Mouse (Mus musculus): ENCODE data around the gene Rdh16f1. TPM values are rescaled to one million over a fixed set of nuclear protein-coding genes. Genes with fewer than 3 reads are reported as not detected.
"Not testable (repeated sequence)": the region's sequence is repeated elsewhere in the genome, so short reads cannot be mapped to it uniquely, and the experiment has no call there.

Gene Rdh16f1
- polyA plus RNA-seq, 1 experiment from 2014 or later = not detected

DNA sequence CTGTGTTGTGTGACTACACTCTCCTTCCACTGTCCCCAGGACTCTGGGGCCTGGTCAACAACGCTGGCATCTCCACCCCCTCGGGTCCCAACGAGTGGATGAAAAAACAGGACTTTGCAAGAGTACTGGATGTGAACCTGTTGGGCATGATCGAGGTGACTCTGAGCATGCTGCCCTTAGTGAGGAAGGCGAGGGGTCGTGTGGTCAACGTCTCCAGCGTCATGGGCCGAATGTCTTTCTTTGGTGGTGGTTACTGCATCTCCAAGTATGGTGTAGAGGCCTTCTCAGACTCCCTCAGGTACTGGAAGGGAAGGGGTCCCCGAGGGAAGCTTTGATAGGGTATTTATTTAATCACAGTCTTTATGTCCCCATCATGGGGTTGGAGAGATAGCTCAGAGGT lies 3.3 kb downstream of the Rdh16f1 start:
- WGBS = 91% methylated on average over 10 of the region's 10 CpGs
- not testable (repeated sequence) for H3K9ac ChIP-seq; H3K9me3 ChIP-seq (ENCODE audit: control insufficient read depth, low read length); H3K4me2 ChIP-seq (replicated peaks); H3K4me1 ChIP-seq (replicated peaks; ENCODE audit: control insufficient read depth, insufficient read depth, low read length); H3K27ac ChIP-seq; H3K4me3 ChIP-seq (replicated peaks; ENCODE audit: low read length); ATAC-seq (ENCODE audit: low FRiP score); H3K36me3 ChIP-seq (replicated peaks; ENCODE audit: control insufficient read depth, insufficient read depth); H3K27me3 ChIP-seq (ENCODE audit: control insufficient read depth, insufficient read depth, low read length); DNase-seq (ENCODE audit: low spot score)

DNA sequence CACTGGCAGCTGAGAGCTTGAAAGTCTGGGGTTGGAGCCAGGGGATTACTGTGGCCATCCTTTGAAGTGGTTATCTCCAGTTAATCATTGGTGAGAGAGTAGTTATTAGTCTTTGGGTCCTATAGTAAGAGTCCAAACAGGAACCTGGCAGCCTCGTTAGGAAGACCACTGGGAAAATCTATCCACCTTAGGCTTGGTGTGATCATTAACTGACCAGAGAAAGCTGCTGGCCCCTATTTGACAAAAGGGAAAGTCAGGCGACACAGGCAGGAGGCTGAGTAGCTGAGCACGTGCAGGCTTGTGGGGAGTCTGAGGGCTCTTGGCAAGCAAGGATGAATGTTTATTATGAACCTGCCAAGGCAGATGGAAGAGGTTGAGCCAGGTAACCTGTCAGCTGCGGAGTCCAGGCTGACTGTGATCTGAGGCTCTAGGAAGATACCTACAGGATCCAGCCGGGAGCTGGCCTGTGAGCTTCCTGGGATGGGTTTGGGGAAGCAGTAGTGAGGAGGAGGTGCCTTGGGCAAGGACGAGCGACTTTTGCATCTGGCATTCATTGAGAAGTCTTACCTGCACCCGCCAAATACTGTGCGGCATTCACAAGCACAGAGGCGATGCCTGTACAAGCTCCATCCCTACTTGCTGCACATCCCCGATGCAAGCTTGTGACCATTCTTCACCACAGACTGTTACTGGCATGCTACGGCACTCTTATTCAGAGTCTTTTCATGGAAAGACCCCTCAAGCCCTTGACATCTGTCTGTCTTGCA lies 4.5 kb downstream of the Rdh16f1 start:
- H3K9ac ChIP-seq = no peak overlapping the region
- H3K27ac ChIP-seq = no peak overlapping the region
- no peak overlapping the region for H3K4me3 ChIP-seq (replicated peaks; ENCODE audit: low read length)
- WGBS = 66% methylated on average over 12 of the region's 12 CpGs
- DNase-seq (ENCODE audit: low spot score) = no peak
- no peaks in the 10 kb centered on the region for H3K36me3 ChIP-seq (replicated peaks; ENCODE audit: control insufficient read depth, insufficient read depth)
- no peaks in the 10 kb centered on the region for H3K27me3 ChIP-seq (ENCODE audit: control insufficient read depth, insufficient read depth, low read length)
- H3K4me1 ChIP-seq (replicated peaks; ENCODE audit: control insufficient read depth, insufficient read depth, low read length) = no peaks in the 10 kb centered on the region
- ATAC-seq (ENCODE audit: low FRiP score) = no peak
- H3K9me3 ChIP-seq (ENCODE audit: control insufficient read depth, low read length) = no peaks in the 10 kb centered on the region
- H3K4me2 ChIP-seq (replicated peaks) = no peak overlapping the region

DNA sequence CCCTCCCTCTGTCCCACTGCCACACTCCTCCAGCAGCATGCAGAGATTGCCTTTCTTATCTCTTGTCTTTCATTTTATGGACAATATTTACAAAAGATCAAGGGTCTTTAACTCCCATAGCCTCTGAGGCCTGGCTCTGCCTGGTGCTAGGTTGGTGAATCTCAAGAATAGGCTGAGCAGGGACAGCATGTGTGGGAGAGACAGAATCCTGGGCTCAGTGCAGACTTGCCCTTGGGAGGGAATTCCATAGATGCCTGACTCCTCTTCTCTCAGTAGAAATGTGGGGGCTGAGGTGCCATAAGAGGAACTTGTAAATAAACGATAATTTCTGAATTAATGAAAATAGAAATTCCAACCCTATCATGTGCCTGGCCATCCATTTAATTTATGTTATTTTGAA lies 7.0 kb downstream of the Rdh16f1 start:
- H3K4me2 ChIP-seq (replicated peaks) = no peak overlapping the region
- DNase-seq (ENCODE audit: low spot score) = no peak
- no peaks in the 10 kb centered on the region for H3K27me3 ChIP-seq (ENCODE audit: control insufficient read depth, insufficient read depth, low read length)
- no peaks in the 10 kb centered on the region for H3K4me1 ChIP-seq (replicated peaks; ENCODE audit: control insufficient read depth, insufficient read depth, low read length)
- no peaks in the 10 kb centered on the region for H3K36me3 ChIP-seq (replicated peaks; ENCODE audit: control insufficient read depth, insufficient read depth)
- 93% methylated on average over 1 of the region's 1 CpGs for WGBS
- H3K4me3 ChIP-seq (replicated peaks; ENCODE audit: low read length) = no peak overlapping the region
- no peak for ATAC-seq (ENCODE audit: low FRiP score)
- H3K9ac ChIP-seq = no peak overlapping the region
- no peak overlapping the region for H3K27ac ChIP-seq
- no peaks in the 10 kb centered on the region for H3K9me3 ChIP-seq (ENCODE audit: control insufficient read depth, low read length)

- Histone ChIP-seq H3K9ac (no peak within 1 kb of the TSS), H3K27ac (no peak within 1 kb of the TSS), H3K4me1 (replicated peaks; ENCODE audit: control insufficient read depth, insufficient read depth, low read length) (no peaks in the 10 kb centered on the region), H3K9me3 (ENCODE audit: control insufficient read depth, low read length) (no peaks in the 10 kb centered on the region), H3K27me3 (ENCODE audit: control insufficient read depth, insufficient read depth, low read length) (no peaks in the 10 kb centered on the region), H3K4me2 (replicated peaks) (no peak within 1 kb of the TSS), H3K4me3 (replicated peaks; ENCODE audit: low read length) (no peak within 1 kb of the TSS), H3K36me3 (replicated peaks; ENCODE audit: control insufficient read depth, insufficient read depth) (no peaks in the 10 kb centered on the region)
- DNase-seq (ENCODE audit: low spot score) = no peak
- 87% methylated on average over 2 of the region's 2 CpGs for WGBS
- ATAC-seq (ENCODE audit: low FRiP score) = no peak
Observed at GRCm38 (mm10) chr10:127776011-127776410, 16.4 kb downstream of the Rdh16f1 start, which contains the start of gene Rdh9. Rdh9 (plus strand) TSS chr10:127776386.

- not testable (repeated sequence) for H3K9me3 ChIP-seq (ENCODE audit: control insufficient read depth, low read length); H3K9ac ChIP-seq; DNase-seq (ENCODE audit: low spot score); H3K36me3 ChIP-seq (replicated peaks; ENCODE audit: control insufficient read depth, insufficient read depth); H3K4me2 ChIP-seq (replicated peaks); H3K27ac ChIP-seq; H3K4me1 ChIP-seq (replicated peaks; ENCODE audit: control insufficient read depth, insufficient read depth, low read length); ATAC-seq (ENCODE audit: low FRiP score); H3K4me3 ChIP-seq (replicated peaks; ENCODE audit: low read length); H3K27me3 ChIP-seq (ENCODE audit: control insufficient read depth, insufficient read depth, low read length)
- 96% methylated on average over 17 of the region's 17 CpGs for WGBS
Observed at GRCm38 (mm10) chr10:127782321-127782720, 22.7 kb downstream of the Rdh16f1 start.

- not testable (repeated sequence) for H3K9me3 ChIP-seq (ENCODE audit: control insufficient read depth, low read length); H3K4me3 ChIP-seq (replicated peaks; ENCODE audit: low read length); DNase-seq (ENCODE audit: low spot score); H3K9ac ChIP-seq; ATAC-seq (ENCODE audit: low FRiP score); H3K27ac ChIP-seq; H3K27me3 ChIP-seq (ENCODE audit: control insufficient read depth, insufficient read depth, low read length); H3K4me1 ChIP-seq (replicated peaks; ENCODE audit: control insufficient read depth, insufficient read depth, low read length); H3K4me2 ChIP-seq (replicated peaks); H3K36me3 ChIP-seq (replicated peaks; ENCODE audit: control insufficient read depth, insufficient read depth)
- 85% methylated on average over 1 of the region's 1 CpGs for WGBS
Observed at GRCm38 (mm10) chr10:127785411-127785810, 25.8 kb downstream of the Rdh16f1 start.

DNA sequence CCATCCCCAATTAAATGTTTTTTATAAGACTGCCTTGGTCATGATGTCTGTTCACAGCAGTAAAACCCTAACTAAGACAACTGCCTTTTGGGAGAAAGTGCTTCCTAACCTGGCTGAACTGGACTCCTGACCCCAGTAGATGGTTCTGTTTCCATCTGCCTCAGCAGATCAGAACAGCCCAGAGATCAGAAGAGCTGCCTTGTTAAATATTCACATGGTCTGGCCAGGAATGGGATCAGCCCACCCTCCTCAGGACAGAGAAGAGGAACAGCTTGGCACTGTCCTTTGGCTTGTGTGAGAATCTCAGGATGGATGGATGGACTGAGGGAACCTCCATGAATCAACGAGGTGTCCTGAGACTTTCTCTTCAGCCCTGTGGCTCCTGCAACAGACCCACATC lies 39.7 kb downstream of the Rdh16f1 start:
- H3K4me1 ChIP-seq (replicated peaks; ENCODE audit: control insufficient read depth, insufficient read depth, low read length) = no peaks in the 10 kb centered on the region
- no peak overlapping the region for H3K9ac ChIP-seq
- H3K27me3 ChIP-seq (ENCODE audit: control insufficient read depth, insufficient read depth, low read length) = no peaks in the 10 kb centered on the region
- H3K4me3 ChIP-seq (replicated peaks; ENCODE audit: low read length) = no peak overlapping the region
- WGBS = 76% methylated on average over 1 of the region's 1 CpGs
- no peak for DNase-seq (ENCODE audit: low spot score)
- no peaks in the 10 kb centered on the region for H3K36me3 ChIP-seq (replicated peaks; ENCODE audit: control insufficient read depth, insufficient read depth)
- H3K9me3 ChIP-seq (ENCODE audit: control insufficient read depth, low read length) = no peaks in the 10 kb centered on the region
- no peak for ATAC-seq (ENCODE audit: low FRiP score)
- no peak overlapping the region for H3K4me2 ChIP-seq (replicated peaks)
- no peak overlapping the region for H3K27ac ChIP-seq

GRCm38 (mm10) chr10:127800891-127801290 lies 41.3 kb downstream of the Rdh16f1 start, which contains the start of gene Rdh16:
Rdh16 (plus strand) TSS chr10:127801152.
- H3K4me3 ChIP-seq (replicated peaks; ENCODE audit: low read length) = no peak within 1 kb of the TSS
- no peaks in the 10 kb centered on the region for H3K9me3 ChIP-seq (ENCODE audit: control insufficient read depth, low read length)
- no peak within 1 kb of the TSS for H3K27ac ChIP-seq
- DNase-seq (ENCODE audit: low spot score) (no peak), ATAC-seq (ENCODE audit: low FRiP score) (no peak)
- WGBS = 91% methylated on average over 6 of the region's 6 CpGs
- H3K27me3 ChIP-seq (ENCODE audit: control insufficient read depth, insufficient read depth, low read length) = no peaks in the 10 kb centered on the region
- no peaks in the 10 kb centered on the region for H3K4me1 ChIP-seq (replicated peaks; ENCODE audit: control insufficient read depth, insufficient read depth, low read length)
- no peaks in the 10 kb centered on the region for H3K36me3 ChIP-seq (replicated peaks; ENCODE audit: control insufficient read depth, insufficient read depth)
- no peak within 1 kb of the TSS for H3K9ac ChIP-seq
- H3K4me2 ChIP-seq (replicated peaks) = no peak within 1 kb of the TSS

DNA sequence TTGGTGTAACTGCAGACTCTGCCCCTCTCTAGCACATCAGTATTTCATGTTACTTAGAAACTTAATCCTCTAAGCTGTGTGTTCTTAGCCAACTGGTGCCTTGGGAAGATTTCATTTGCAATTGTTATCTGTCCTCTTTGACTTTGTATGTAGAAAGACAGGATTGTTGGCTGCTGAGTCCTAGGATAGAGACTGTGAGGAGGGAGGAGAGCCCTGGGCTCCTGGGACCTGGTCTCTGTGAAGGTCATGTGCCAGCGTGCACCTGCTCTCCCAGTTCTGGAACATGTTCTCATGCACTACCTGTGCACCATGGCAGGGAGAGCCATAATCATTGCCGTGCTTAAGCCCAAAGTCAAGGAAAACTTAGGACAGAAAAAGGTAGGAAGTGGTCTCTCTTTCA lies 42.0 kb downstream of the Rdh16f1 start:
- Histone ChIP-seq H3K4me2 (replicated peaks) (no peak overlapping the region), H3K9me3 (ENCODE audit: control insufficient read depth, low read length) (no peaks in the 10 kb centered on the region), H3K36me3 (replicated peaks; ENCODE audit: control insufficient read depth, insufficient read depth) (no peaks in the 10 kb centered on the region), H3K4me1 (replicated peaks; ENCODE audit: control insufficient read depth, insufficient read depth, low read length) (no peaks in the 10 kb centered on the region), H3K27ac (no peak overlapping the region), H3K27me3 (ENCODE audit: control insufficient read depth, insufficient read depth, low read length) (no peaks in the 10 kb centered on the region), H3K4me3 (replicated peaks; ENCODE audit: low read length) (no peak overlapping the region), H3K9ac (no peak overlapping the region)
- 88% methylated on average over 2 of the region's 2 CpGs for whole genome bisulfite sequencing
- no peak for ATAC-seq (ENCODE audit: low FRiP score)
- no peak for DNase-seq (ENCODE audit: low spot score)

DNA sequence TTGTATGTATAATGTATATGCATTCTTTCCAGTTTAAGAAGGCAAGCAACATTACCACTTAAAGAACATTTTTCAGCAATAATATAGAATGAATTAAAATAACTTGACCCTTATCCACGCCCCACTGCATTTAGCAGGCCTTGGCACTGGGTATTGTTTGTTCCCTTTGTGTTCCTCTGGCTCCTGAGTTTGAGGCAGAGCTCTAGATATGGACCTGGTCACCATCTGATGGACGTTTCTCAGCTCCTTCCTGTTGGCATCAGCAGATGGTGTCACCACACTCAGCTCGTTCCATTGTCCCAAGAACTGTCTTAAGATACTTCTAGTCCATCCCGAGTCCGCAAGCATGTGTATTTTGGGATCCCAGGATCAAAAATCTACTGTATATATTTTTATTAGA lies 42.6 kb downstream of the Rdh16f1 start:
- Histone ChIP-seq H3K27me3 (ENCODE audit: control insufficient read depth, insufficient read depth, low read length) (no peaks in the 10 kb centered on the region), H3K36me3 (replicated peaks; ENCODE audit: control insufficient read depth, insufficient read depth) (no peaks in the 10 kb centered on the region), H3K27ac (no peak overlapping the region), H3K4me1 (replicated peaks; ENCODE audit: control insufficient read depth, insufficient read depth, low read length) (no peaks in the 10 kb centered on the region), H3K9ac (no peak overlapping the region), H3K4me3 (replicated peaks; ENCODE audit: low read length) (no peak overlapping the region), H3K9me3 (ENCODE audit: control insufficient read depth, low read length) (no peaks in the 10 kb centered on the region), H3K4me2 (replicated peaks) (no peak overlapping the region)
- 82% methylated on average over 5 of the region's 5 CpGs for WGBS
- ATAC-seq (ENCODE audit: low FRiP score) (no peak), DNase-seq (ENCODE audit: low spot score) (no peak)

Measured in hindbrain, embryonic 14.5 days (tissue).